Mouse (Mus musculus) forebrain, postnatal 0 days (tissue): Measurements from ENCODE around the gene Slc44a1. TPM values are rescaled to one million over a fixed set of nuclear protein-coding genes. Genes with fewer than 3 reads are reported as not detected.

ENCODE experiments used
- ATAC-seq: fragments of 200-750 bp; cut with Nextera tagmentation; 2 replicates; pipeline ENCODE4 v1.8.0; 2017; ENCODE audit warnings: mild to moderate bottlenecking, moderate library complexity
- DNase-seq: peaks from one replicate; pipeline ENCODE4 v3.0.0-alpha.2; 2015
- H3K27ac ChIP-seq: fragments of 300-500 bp; sonication (generic); 2 replicates; pipeline ENCODE4 v1.5.1; 2014; ENCODE audit warnings: low read depth, mild to moderate bottlenecking, antibody characterized with exemption, low read length, moderate library complexity, mixed read lengths
- H3K27me3 ChIP-seq: fragments of 300-500 bp; sonication (generic); 2 replicates; pipeline ENCODE4 v1.6.1; 2014; ENCODE audit warnings: mild to moderate bottlenecking, low read length, mixed read lengths; ENCODE audit not compliant: insufficient read depth
- H3K36me3 ChIP-seq: fragments of 300-500 bp; sonication (generic); 2 replicates; pipeline ENCODE4 v1.6.1; 2014; ENCODE audit warnings: mild to moderate bottlenecking, moderate library complexity; ENCODE audit not compliant: insufficient read depth
- H3K4me1 ChIP-seq: fragments of 300-500 bp; sonication (generic); 2 replicates; pipeline ENCODE4 v1.6.1; 2014; ENCODE audit warnings: antibody characterized with exemption; ENCODE audit not compliant: insufficient read depth
- H3K4me2 ChIP-seq: fragments of 300-500 bp; sonication (generic); 2 replicates; pipeline ENCODE4 v1.6.1; 2014; ENCODE audit warnings: low read depth, mild to moderate bottlenecking, moderate library complexity
- H3K4me3 ChIP-seq: fragments of 300-500 bp; sonication (generic); 2 replicates; pipeline ENCODE4 v1.5.1; 2014; ENCODE audit warnings: low read depth, low read length, mixed read lengths
- H3K9ac ChIP-seq: fragments of 300-500 bp; sonication (generic); 2 replicates; pipeline ENCODE4 v1.6.1; 2014; ENCODE audit warnings: mild to moderate bottlenecking
- H3K9me3 ChIP-seq: fragments of 300-500 bp; sonication (generic); 2 replicates; pipeline ENCODE4 v1.6.1; 2016; ENCODE audit warnings: low read length
- CTCF ChIP-seq: sonication (generic); IDR thresholded peaks from 2 replicates; pipeline ENCODE4 v1.5.1; 2016; ENCODE audit warnings: antibody characterized with exemption, control low read depth, low read depth
- WGBS: fragments of 180-500 bp; shearing (Covaris S2); extraction: QIAGEN DNeasy Blood & Tissue Kit; methylation state at CpG from one replicate; pipeline ENCODE4 v1.1.7; 2014; 5-methylcytosine and 5-hydroxymethylcytosine counted together
- polyA plus RNA-seq: library from polyadenylated mRNA; unstranded; fragments of >200 nt; fragmentation: Nextera tagmentation; extraction: Ambion mirVana; gene quantifications from 2 replicates; pipeline ENCODE4 v1.2.1, GENCODE M21; 2015
- total RNA-seq: library from RNA; depleted of rRNA; stranded (reverse); fragments of >200 nt; gene quantifications from 2 replicates; pipeline ENCODE4 v1.2.3, GENCODE M21; 2014

Slc44a1 gene
- total and polyA plus RNA-seq, 2 experiments from 2014 or later = 12.4 to 29.3 TPM

- WGBS = 94% methylated on average over 12 of the region's 12 CpGs
- H3K9ac ChIP-seq = no peak overlapping the region
- no peaks in the 10 kb centered on the region for H3K36me3 ChIP-seq
- no peak overlapping the region for H3K4me2 ChIP-seq
- DNase-seq (no peak), ATAC-seq (no peak)
- H3K27me3 ChIP-seq = no peaks in the 10 kb centered on the region
- H3K4me1 ChIP-seq = peaks cover 7% of the 10 kb centered on the region; the same call in 1 of the 2 replicates
- no peaks in the 10 kb centered on the region for H3K9me3 ChIP-seq
- TF ChIP-seq CTCF = no peak
- H3K27ac ChIP-seq = no peak overlapping the region
- no peak overlapping the region for H3K4me3 ChIP-seq
Measured at GRCm38 (mm10) chr4:53403386-53403785, 36.8 kb upstream of the Slc44a1 start.

- ATAC-seq = no peak
- 86% methylated on average over 6 of the region's 6 CpGs for WGBS
- no peak for TF ChIP-seq CTCF
Measured at GRCm38 (mm10) chr4:53404431-53404925, 35.7 kb upstream of the Slc44a1 start.

GRCm38 (mm10) chr4:53406866-53407265 lies 33.3 kb upstream of the Slc44a1 start:
- Histone ChIP-seq H3K27ac (no peak overlapping the region), H3K4me1 (no peaks in the 10 kb centered on the region), H3K9ac (no peak overlapping the region), H3K9me3 (no peaks in the 10 kb centered on the region), H3K36me3 (no peaks in the 10 kb centered on the region), H3K4me2 (no peak overlapping the region), H3K27me3 (no peaks in the 10 kb centered on the region), H3K4me3 (no peak overlapping the region)
- no peak for DNase-seq
- no peak for ATAC-seq
- TF ChIP-seq CTCF = no peak

More at GRCm38 (mm10) chr4:53404431-53404925, 35.7 kb upstream of the Slc44a1 start:
- no peak overlapping the region for H3K27ac ChIP-seq
- H3K27me3 ChIP-seq = no peaks in the 10 kb centered on the region
- H3K9ac ChIP-seq = no peak overlapping the region
- H3K4me3 ChIP-seq = no peak overlapping the region
- H3K4me1 ChIP-seq = peaks cover 2% of the 10 kb centered on the region; the same call in 1 of the 2 replicates
- no peaks in the 10 kb centered on the region for H3K36me3 ChIP-seq
- H3K9me3 ChIP-seq = no peaks in the 10 kb centered on the region
- no peak for DNase-seq
- H3K4me2 ChIP-seq = no peak overlapping the region

- 46% methylated on average over 8 of the region's 8 CpGs for WGBS
Measured at GRCm38 (mm10) chr4:53408821-53409220, 31.4 kb upstream of the Slc44a1 start.

GRCm38 (mm10) chr4:53409526-53410085 lies 30.6 kb upstream of the Slc44a1 start:
- WGBS = 37% methylated on average over 5 of the region's 5 CpGs
- H3K36me3 ChIP-seq = no peaks in the 10 kb centered on the region
- no peak for TF ChIP-seq CTCF
- DNase-seq = no peak
- no peak overlapping the region for H3K9ac ChIP-seq
- no peaks in the 10 kb centered on the region for H3K4me1 ChIP-seq
- H3K27me3 ChIP-seq = no peaks in the 10 kb centered on the region
- no peaks in the 10 kb centered on the region for H3K9me3 ChIP-seq
- H3K4me3 ChIP-seq = no peak overlapping the region
- H3K4me2 ChIP-seq = no peak overlapping the region
- ATAC-seq = no peak
- no peak overlapping the region for H3K27ac ChIP-seq

More at GRCm38 (mm10) chr4:53408821-53409220, 31.4 kb upstream of the Slc44a1 start:
- no peak overlapping the region for H3K4me3 ChIP-seq
- no peak overlapping the region for H3K9ac ChIP-seq
- H3K4me2 ChIP-seq = no peak overlapping the region
- no peaks in the 10 kb centered on the region for H3K9me3 ChIP-seq
- no peaks in the 10 kb centered on the region for H3K36me3 ChIP-seq
- no peak for TF ChIP-seq CTCF
- no peaks in the 10 kb centered on the region for H3K27me3 ChIP-seq
- H3K4me1 ChIP-seq = no peaks in the 10 kb centered on the region
- no peak for ATAC-seq
- no peak for DNase-seq
- H3K27ac ChIP-seq = no peak overlapping the region

GRCm38 (mm10) chr4:53410752-53411151 lies 29.5 kb upstream of the Slc44a1 start:
- 73% methylated on average over 5 of the region's 5 CpGs for WGBS
- H3K4me1 ChIP-seq = no peaks in the 10 kb centered on the region

GRCm38 (mm10) chr4:53411958-53412870 lies 28.0 kb upstream of the Slc44a1 start:
- Histone ChIP-seq H3K27me3 (no peaks in the 10 kb centered on the region), H3K4me2 (no peak overlapping the region), H3K4me1 (no peaks in the 10 kb centered on the region), H3K9ac (no peak overlapping the region), H3K4me3 (no peak overlapping the region), H3K9me3 (no peaks in the 10 kb centered on the region), H3K27ac (no peak overlapping the region), H3K36me3 (no peaks in the 10 kb centered on the region)
- no peak for ATAC-seq
- DNase-seq = no peak
- TF ChIP-seq CTCF = no peak
- 84% methylated on average over 9 of the region's 9 CpGs for WGBS

More at GRCm38 (mm10) chr4:53410752-53411151, 29.5 kb upstream of the Slc44a1 start:
- Histone ChIP-seq H3K9ac (no peak overlapping the region), H3K9me3 (no peaks in the 10 kb centered on the region), H3K27me3 (no peaks in the 10 kb centered on the region), H3K36me3 (no peaks in the 10 kb centered on the region), H3K4me3 (no peak overlapping the region), H3K4me2 (no peak overlapping the region), H3K27ac (no peak overlapping the region)
- no peak for ATAC-seq
- no peak for TF ChIP-seq CTCF
- no peak for DNase-seq
